Mouse (Mus musculus) limb, embryonic 11.5 days (tissue): Measurements from ENCODE around the gene Rrp9. TPM values are rescaled to one million over a fixed set of nuclear protein-coding genes. Genes with fewer than 3 reads are reported as not detected.

Experiments used
- ATAC-seq: fragments of 200-750 bp; cut with Nextera tagmentation; 2 replicates; pipeline ENCODE4 v1.8.0; 2017; ENCODE audit warnings: low read depth; ENCODE audit not compliant: insufficient number of reproducible peaks, low FRiP score, low TSS enrichment
- DNase-seq: peaks from one replicate; pipeline ENCODE4 v3.0.0-alpha.2; 2015; ENCODE audit warnings: low spot score
- H3K27ac ChIP-seq: fragments of 300-500 bp; sonication (generic); replicated peaks from 2 replicates; pipeline ENCODE4 v1.5.1; 2014; ENCODE audit warnings: low read depth, mild to moderate bottlenecking, low read length
- H3K27me3 ChIP-seq: fragments of 300-500 bp; sonication (generic); 2 replicates; pipeline ENCODE4 v1.6.1; 2014; ENCODE audit warnings: mild to moderate bottlenecking, low read length, mixed read lengths; ENCODE audit not compliant: control insufficient read depth, insufficient read depth
- H3K36me3 ChIP-seq: fragments of 300-500 bp; sonication (generic); 2 replicates; pipeline ENCODE4 v1.6.1; 2014; ENCODE audit warnings: mild to moderate bottlenecking, low read length, moderate library complexity, mixed read lengths; ENCODE audit not compliant: control insufficient read depth, insufficient read depth
- H3K4me1 ChIP-seq: fragments of 300-500 bp; sonication (generic); 2 replicates; pipeline ENCODE4 v1.6.1; 2014; ENCODE audit warnings: low read length, mixed read lengths; ENCODE audit not compliant: control insufficient read depth, insufficient read depth
- H3K4me2 ChIP-seq: fragments of 300-500 bp; sonication (generic); 2 replicates; pipeline ENCODE4 v1.6.1; 2014; ENCODE audit warnings: low read depth, mild to moderate bottlenecking, moderate library complexity; ENCODE audit not compliant: severe bottlenecking
- H3K4me3 ChIP-seq: fragments of 300-500 bp; sonication (generic); 2 replicates; pipeline ENCODE4 v1.5.1; 2014; ENCODE audit warnings: low read depth, low read length
- H3K9ac ChIP-seq: fragments of 300-500 bp; sonication (generic); 2 replicates; pipeline ENCODE4 v1.6.1; 2014; ENCODE audit warnings: mild to moderate bottlenecking, low read length
- H3K9me3 ChIP-seq: fragments of 300-500 bp; sonication (generic); 2 replicates; pipeline ENCODE4 v1.6.1; 2016; ENCODE audit warnings: low read length; ENCODE audit not compliant: control insufficient read depth
- WGBS: fragments of 180-500 bp; shearing (Covaris S2); extraction: QIAGEN DNeasy Blood & Tissue Kit; methylation state at CpG from one replicate; pipeline ENCODE4 v1.1.7; 2014; 5-methylcytosine and 5-hydroxymethylcytosine counted together
- polyA plus RNA-seq: library from polyadenylated mRNA; unstranded; fragments of >200 nt; fragmentation: Nextera tagmentation; extraction: Ambion mirVana; gene quantifications from 2 replicates; pipeline ENCODE4 v1.2.1, GENCODE M21; 2014

Rrp9 gene
- polyA plus RNA-seq, 1 experiment from 2014 or later = 55.4 TPM

DNA sequence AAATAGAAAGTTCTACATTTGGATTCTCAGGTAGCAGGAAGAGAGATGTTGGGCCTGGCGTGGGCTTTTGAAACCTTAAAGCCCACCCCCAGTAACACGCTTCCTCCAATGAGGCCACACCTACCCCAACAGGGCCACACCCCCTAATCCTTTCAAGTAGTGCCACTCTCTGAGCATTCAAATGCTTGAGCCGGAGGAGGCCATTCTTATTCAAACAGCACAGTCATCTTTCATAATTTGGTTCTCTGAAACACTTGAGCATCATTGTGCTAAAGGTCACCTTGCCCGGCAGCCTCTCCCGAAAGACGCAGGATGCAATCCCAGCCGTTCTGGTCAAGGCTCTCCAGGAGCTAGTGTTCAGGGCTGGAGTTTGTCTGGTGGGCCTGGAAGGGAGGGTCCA, 58.5 kb downstream of the Rrp9 start:
- Histone ChIP-seq H3K9ac (no peak overlapping the region), H3K27me3 (no peaks in the 10 kb centered on the region), H3K4me3 (no peak overlapping the region), H3K9me3 (no peaks in the 10 kb centered on the region), H3K27ac (no peak overlapping the region), H3K4me2 (no peak overlapping the region), H3K36me3 (no peaks in the 10 kb centered on the region), H3K4me1 (no peaks in the 10 kb centered on the region)
- no peak for ATAC-seq
- no peak for DNase-seq
- 95% methylated on average over 7 of the region's 7 CpGs for WGBS

DNA sequence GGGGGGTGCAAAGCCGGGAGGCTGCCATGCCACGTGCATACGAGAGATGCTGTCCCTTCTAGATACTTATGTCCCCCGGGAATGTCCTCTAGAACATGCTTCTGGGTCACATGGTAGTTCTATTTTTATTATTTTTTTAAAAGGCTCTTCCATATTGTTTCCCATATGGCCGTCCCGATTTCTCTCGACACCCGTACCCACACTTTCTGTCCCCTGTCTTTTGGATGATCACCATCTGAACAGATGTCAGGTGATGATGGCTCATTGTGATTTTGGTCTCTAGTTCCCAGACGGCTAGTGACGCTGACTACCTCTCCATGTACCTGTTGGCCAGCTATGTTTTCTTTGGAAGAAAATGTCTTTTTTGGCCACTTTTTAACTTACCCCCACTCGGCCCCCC, 59.2 kb downstream of the Rrp9 start:
- Histone ChIP-seq H3K27me3 (no peaks in the 10 kb centered on the region), H3K4me1 (no peaks in the 10 kb centered on the region), H3K9me3 (no peaks in the 10 kb centered on the region), H3K27ac (no peak overlapping the region), H3K4me3 (no peak overlapping the region), H3K9ac (no peak overlapping the region), H3K36me3 (no peaks in the 10 kb centered on the region), H3K4me2 (no peak overlapping the region)
- ATAC-seq (no peak), DNase-seq (no peak)
- WGBS = 90% methylated on average over 11 of the region's 11 CpGs

Other genes with a start within 250 kb of the Rrp9 start
- 79.6 and 84.7 TPM in 2 replicates for gene Alas1, start 227.3 kb upstream of the Rrp9 start, polyA plus RNA-seq
- 34.1 and 40.1 TPM in 2 replicates for gene Poc1a, start 194.9 kb upstream of the Rrp9 start, polyA plus RNA-seq
- gene Dusp7, start 107.3 kb upstream of the Rrp9 start, polyA plus RNA-seq = 63.4 and 67.4 TPM in 2 replicates
- 1,049 and 1,075 TPM in 2 replicates for gene Rpl29, start 46.5 kb upstream of the Rrp9 start, polyA plus RNA-seq
- 41.9 and 42.6 TPM in 2 replicates for gene Acy1, start 37.6 kb upstream of the Rrp9 start, polyA plus RNA-seq
- gene Abhd14b, start 28.5 kb upstream of the Rrp9 start, polyA plus RNA-seq = 7.9 and 9.3 TPM in 2 replicates
- gene Abhd14a, start 28.3 kb upstream of the Rrp9 start, polyA plus RNA-seq = 39.6 and 43.2 TPM in 2 replicates
- gene Pcbp4, start 22.7 kb upstream of the Rrp9 start, polyA plus RNA-seq = 162 and 172 TPM in 2 replicates
- 0.24 and 0.58 TPM in 2 replicates for gene Gpr62, start 10.0 kb upstream of the Rrp9 start, polyA plus RNA-seq
- gene Parp3, start 986 bp downstream of the Rrp9 start, polyA plus RNA-seq = 1.5 and 2.0 TPM in 2 replicates
- gene Iqcf1, start 24.0 kb downstream of the Rrp9 start, polyA plus RNA-seq = not detected in 2 replicates
- gene Iqcf5, start 38.6 kb downstream of the Rrp9 start, polyA plus RNA-seq = not detected in 2 replicates
- not detected in 2 replicates for gene Iqcf3, start 85.7 kb downstream of the Rrp9 start, polyA plus RNA-seq
- not detected in 2 replicates for gene Iqcf4, start 95.0 kb downstream of the Rrp9 start, polyA plus RNA-seq
- gene Iqcf6, start 150.6 kb downstream of the Rrp9 start, polyA plus RNA-seq = not detected in 2 replicates
- gene Grm2, start 180.1 kb downstream of the Rrp9 start, polyA plus RNA-seq = 0.09 and 0.11 TPM in 2 replicates
- 34.9 and 37.9 TPM in 2 replicates for gene Tex264, start 210.0 kb downstream of the Rrp9 start, polyA plus RNA-seq